Mouse (Mus musculus) ovary, adult 10 weeks (tissue): Measurements from ENCODE around the gene Naa35. TPM values are rescaled to one million over a fixed set of nuclear protein-coding genes. Genes with fewer than 3 reads are reported as not detected.

Experiments used
- polyA plus RNA-seq: library from polyadenylated mRNA; stranded (reverse); fragments of 350-450 nt; fragmentation: Illumina TruSeq; extraction: RNeasy Lipid Tissue Mini Kit (QIAGEN cat#74804); gene quantifications from one replicate; pipeline ENCODE4 v1.2.3, GENCODE M21; 2014

Gene Naa35
- polyA plus RNA-seq: 274 TPM

DNA sequence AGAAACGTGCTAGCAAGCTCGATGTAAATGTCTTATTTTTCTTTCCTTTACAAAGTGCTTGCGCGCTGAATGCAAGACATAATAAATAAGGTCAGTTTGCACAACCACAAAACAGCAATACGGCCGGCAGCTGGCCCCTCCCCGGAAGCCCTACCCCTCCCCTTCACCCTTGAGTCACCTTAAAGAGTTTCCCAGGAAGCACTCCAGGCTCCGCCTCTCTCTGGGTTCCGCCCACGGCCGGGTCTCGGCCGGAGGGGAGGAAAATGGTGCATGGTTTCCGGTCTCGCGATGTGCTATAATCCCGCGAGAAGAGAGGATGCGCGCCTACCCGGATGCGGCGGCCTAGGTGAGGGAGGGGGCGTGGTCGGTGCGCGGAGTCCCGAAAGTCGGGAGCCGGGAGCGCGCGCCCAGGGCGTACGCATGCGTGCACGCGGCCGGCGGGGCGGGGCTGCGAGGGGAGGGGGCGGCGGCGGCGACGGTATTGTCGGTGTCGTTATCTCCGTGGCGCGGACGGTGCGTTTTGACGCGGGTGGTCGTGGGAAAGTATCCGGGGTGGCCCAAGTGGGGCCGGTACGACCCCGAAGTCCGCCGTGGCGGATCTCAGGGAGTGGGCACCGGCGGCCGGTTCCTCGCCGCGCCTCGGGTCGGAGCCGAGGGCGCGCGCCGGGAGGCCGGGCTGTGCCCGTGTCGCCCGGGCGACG lies at the start of gene Naa35, which contains the start of gene Agtpbp1:
Naa35 (plus strand) TSS at position 313 of the 701 bp plus-strand sequence.
Agtpbp1 (minus strand) TSS at position 281 of the 701 bp plus-strand sequence.

DNA sequence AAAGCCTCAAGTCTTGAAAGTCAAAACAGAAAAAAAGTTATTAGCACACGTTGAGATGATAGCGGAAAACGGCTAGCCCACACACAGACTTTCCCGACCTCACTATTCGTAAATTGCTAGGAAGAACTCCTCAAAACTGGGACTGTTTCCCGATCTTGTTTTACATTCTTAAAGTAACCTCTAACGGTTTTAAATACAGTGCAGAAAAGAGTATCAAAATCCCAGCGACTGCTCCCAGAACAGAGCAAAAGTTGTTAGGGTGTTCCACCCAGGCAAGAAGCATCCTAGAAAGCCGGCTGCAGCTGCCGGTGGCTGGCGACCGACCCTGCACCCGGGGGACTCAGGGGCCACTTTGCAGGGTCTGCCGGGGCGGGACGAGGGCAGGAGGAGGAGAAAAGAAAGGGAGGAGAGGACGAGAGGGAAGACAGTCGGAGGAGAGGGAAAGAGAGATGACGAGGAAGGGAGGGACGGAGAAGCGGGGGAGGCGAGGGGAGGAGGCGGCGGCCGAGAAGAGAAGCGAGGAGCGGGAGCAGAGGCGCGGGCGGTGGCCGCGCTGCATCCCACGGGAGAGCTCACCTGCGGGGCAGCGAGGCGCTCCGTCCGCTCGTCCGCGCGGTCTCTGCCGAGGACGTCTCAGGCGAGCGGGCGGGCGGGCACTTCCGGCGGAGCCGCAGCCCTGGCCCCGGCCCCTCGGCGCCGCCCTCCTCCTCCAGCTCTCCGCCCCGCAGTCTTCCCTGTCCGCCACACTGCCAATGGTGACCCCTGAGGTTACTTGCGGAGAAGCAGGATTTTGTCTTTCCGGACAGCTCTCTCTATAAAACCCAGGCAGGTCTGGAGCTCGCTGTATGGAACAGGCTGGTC lies 90.3 kb downstream of the Naa35 start, which contains the start of gene Golm1:
Golm1 (minus strand) TSS at position 661 of the 861 bp plus-strand sequence.

Other genes with a start within 250 kb of the Naa35 start
- gene Agtpbp1, start within 50 bp of the Naa35 start, polyA plus RNA-seq: 42.8 TPM
- 15.3 TPM for gene Golm1, start 90.6 kb downstream of the Naa35 start, polyA plus RNA-seq
- gene 4921517D22Rik, start 108.8 kb downstream of the Naa35 start, polyA plus RNA-seq: not detected
- gene Spata31d1a, start 125.1 kb downstream of the Naa35 start, polyA plus RNA-seq: not detected
- gene Spata31d1b, start 127.0 kb downstream of the Naa35 start, polyA plus RNA-seq: not detected
- gene Spata31d1d, start 146.5 kb downstream of the Naa35 start, polyA plus RNA-seq: not detected
- gene 1700014D04Rik, start 161.5 kb downstream of the Naa35 start, polyA plus RNA-seq: not detected
- 95.0 TPM for gene Isca1, start 184.6 kb downstream of the Naa35 start, polyA plus RNA-seq
- not detected for gene Gm49354, start 197.0 kb downstream of the Naa35 start, polyA plus RNA-seq
- 169 TPM for gene Tut7, start 237.9 kb downstream of the Naa35 start, polyA plus RNA-seq